Mouse (Mus musculus): ENCODE data around the gene Coro1c. TPM values are rescaled to one million over a fixed set of nuclear protein-coding genes. Genes with fewer than 3 reads are reported as not detected.

Coro1c gene
- total and polyA plus RNA-seq, 2 experiments from 2014 or later, result 149 to 151 TPM

GRCm38 (mm10) chr5:113888186-113888795, 20.3 kb downstream of the Coro1c start:
- DNase-seq (ENCODE audit: low spot score) (no peak), ATAC-seq (no peak)
- WGBS, result 88% methylated on average over 5 of the region's 5 CpGs
- Histone ChIP-seq H3K27me3 (ENCODE audit: insufficient read depth, low read length) (no peaks in the 10 kb centered on the region), H3K27ac (peak overlapping the region; percentile 62; the same call in 1 of the 2 replicates), H3K9ac (replicated peaks; ENCODE audit: low read length) (no peak overlapping the region), H3K36me3 (ENCODE audit: insufficient read depth, low read length) (no peaks in the 10 kb centered on the region), H3K9me3 (ENCODE audit: low read length) (no peaks in the 10 kb centered on the region), H3K4me1 (ENCODE audit: insufficient read depth, low read length) (peaks cover 21% of the 10 kb centered on the region), H3K4me2 (ENCODE audit: low read depth, low read length) (no peak overlapping the region), H3K4me3 (ENCODE audit: low read length) (no peak overlapping the region)
- no peak for TF ChIP-seq CTCF (IDR thresholded peaks at IDR 0.05; ENCODE audit: low read depth)

- Histone ChIP-seq H3K27me3 (ENCODE audit: insufficient read depth, low read length) (no peaks in the 10 kb centered on the region), H3K4me2 (ENCODE audit: low read depth, low read length) (no peak overlapping the region), H3K36me3 (ENCODE audit: insufficient read depth, low read length) (no peaks in the 10 kb centered on the region), H3K4me1 (ENCODE audit: insufficient read depth, low read length) (peaks cover 33% of the 10 kb centered on the region), H3K27ac (no peak overlapping the region), H3K9ac (replicated peaks; ENCODE audit: low read length) (no peak overlapping the region), H3K4me3 (ENCODE audit: low read length) (no peak overlapping the region), H3K9me3 (ENCODE audit: low read length) (no peaks in the 10 kb centered on the region)
- no peak for TF ChIP-seq CTCF (IDR thresholded peaks at IDR 0.05; ENCODE audit: low read depth)
- 42% methylated on average over 11 of the region's 11 CpGs for WGBS
- ATAC-seq (no peak), DNase-seq (ENCODE audit: low spot score) (peak; percentile 22)
These were observed 21.4 kb downstream of the Coro1c start for GRCm38 (mm10) chr5:113887132-113887531.

- Histone ChIP-seq H3K36me3 (ENCODE audit: insufficient read depth, low read length) (peaks cover 9% of the 10 kb centered on the region; the same call in 1 of the 2 replicates), H3K4me2 (ENCODE audit: low read depth, low read length) (no peak overlapping the region), H3K27me3 (ENCODE audit: insufficient read depth, low read length) (no peaks in the 10 kb centered on the region), H3K9ac (replicated peaks; ENCODE audit: low read length) (no peak overlapping the region), H3K4me3 (ENCODE audit: low read length) (no peak overlapping the region), H3K9me3 (ENCODE audit: low read length) (no peaks in the 10 kb centered on the region), H3K27ac (no peak overlapping the region), H3K4me1 (ENCODE audit: insufficient read depth, low read length) (peaks cover 34% of the 10 kb centered on the region)
- DNase-seq (ENCODE audit: low spot score), result no peak
- WGBS, result 47% methylated on average over 8 of the region's 8 CpGs
- ATAC-seq, result no peak
- no peak for TF ChIP-seq CTCF (IDR thresholded peaks at IDR 0.05; ENCODE audit: low read depth)
These were observed 22.9 kb downstream of the Coro1c start for GRCm38 (mm10) chr5:113885623-113886022.

- H3K4me3 ChIP-seq (ENCODE audit: low read length), result no peak overlapping the region
- no peak overlapping the region for H3K4me2 ChIP-seq (ENCODE audit: low read depth, low read length)
- no peak overlapping the region for H3K27ac ChIP-seq
- peaks cover 17% of the 10 kb centered on the region; the same call in 1 of the 2 replicates for H3K36me3 ChIP-seq (ENCODE audit: insufficient read depth, low read length)
- TF ChIP-seq CTCF (IDR thresholded peaks at IDR 0.05; ENCODE audit: low read depth), result no peak
- H3K9ac ChIP-seq (replicated peaks; ENCODE audit: low read length), result no peak overlapping the region
- H3K4me1 ChIP-seq (ENCODE audit: insufficient read depth, low read length), result peaks cover 34% of the 10 kb centered on the region
- DNase-seq (ENCODE audit: low spot score) (no peak), ATAC-seq (no peak)
- 62% methylated on average over 7 of the region's 7 CpGs for WGBS
- no peaks in the 10 kb centered on the region for H3K27me3 ChIP-seq (ENCODE audit: insufficient read depth, low read length)
- no peaks in the 10 kb centered on the region for H3K9me3 ChIP-seq (ENCODE audit: low read length)
These were observed 23.8 kb downstream of the Coro1c start for GRCm38 (mm10) chr5:113884750-113885149.

- no peak for TF ChIP-seq CTCF (IDR thresholded peaks at IDR 0.05; ENCODE audit: low read depth)
- Histone ChIP-seq H3K4me2 (ENCODE audit: low read depth, low read length) (no peak overlapping the region), H3K4me3 (ENCODE audit: low read length) (no peak overlapping the region), H3K36me3 (ENCODE audit: insufficient read depth, low read length) (peaks cover 19% of the 10 kb centered on the region; the same call in 1 of the 2 replicates), H3K9me3 (ENCODE audit: low read length) (no peaks in the 10 kb centered on the region), H3K27ac (peak overlapping the region; percentile 74), H3K27me3 (ENCODE audit: insufficient read depth, low read length) (no peaks in the 10 kb centered on the region), H3K4me1 (ENCODE audit: insufficient read depth, low read length) (peaks cover 23% of the 10 kb centered on the region), H3K9ac (replicated peaks; ENCODE audit: low read length) (no peak overlapping the region)
- WGBS, result 31% methylated on average over 3 of the region's 3 CpGs
- ATAC-seq (peak; percentile 41; the same call in 1 of the 2 replicates), DNase-seq (ENCODE audit: low spot score) (peak; percentile 36)
These were observed 25.2 kb downstream of the Coro1c start for GRCm38 (mm10) chr5:113883384-113883771.

- no peaks in the 10 kb centered on the region for H3K27me3 ChIP-seq (ENCODE audit: insufficient read depth, low read length)
- H3K9me3 ChIP-seq (ENCODE audit: low read length), result no peaks in the 10 kb centered on the region
- H3K4me2 ChIP-seq (ENCODE audit: low read depth, low read length), result no peak overlapping the region
- DNase-seq (ENCODE audit: low spot score) (peak; percentile 70), ATAC-seq (peak; percentile 57; the same call in 1 of the 2 replicates)
- peak overlapping the region; percentile 17; the same call in 1 of the 2 replicates for H3K9ac ChIP-seq (replicated peaks; ENCODE audit: low read length)
- peak overlapping the region; percentile 74 for H3K27ac ChIP-seq
- 28% methylated on average over 15 of the region's 15 CpGs for WGBS
- H3K4me1 ChIP-seq (ENCODE audit: insufficient read depth, low read length), result peaks cover 23% of the 10 kb centered on the region
- no peak for TF ChIP-seq CTCF (IDR thresholded peaks at IDR 0.05; ENCODE audit: low read depth)
- peaks cover 19% of the 10 kb centered on the region; the same call in 1 of the 2 replicates for H3K36me3 ChIP-seq (ENCODE audit: insufficient read depth, low read length)
- H3K4me3 ChIP-seq (ENCODE audit: low read length), result no peak overlapping the region
These were observed 25.8 kb downstream of the Coro1c start for GRCm38 (mm10) chr5:113882566-113883383.

Data from hindbrain, postnatal 0 days (tissue).